Mouse (Mus musculus): ENCODE measurements around the gene Ccl6.

DNA sequence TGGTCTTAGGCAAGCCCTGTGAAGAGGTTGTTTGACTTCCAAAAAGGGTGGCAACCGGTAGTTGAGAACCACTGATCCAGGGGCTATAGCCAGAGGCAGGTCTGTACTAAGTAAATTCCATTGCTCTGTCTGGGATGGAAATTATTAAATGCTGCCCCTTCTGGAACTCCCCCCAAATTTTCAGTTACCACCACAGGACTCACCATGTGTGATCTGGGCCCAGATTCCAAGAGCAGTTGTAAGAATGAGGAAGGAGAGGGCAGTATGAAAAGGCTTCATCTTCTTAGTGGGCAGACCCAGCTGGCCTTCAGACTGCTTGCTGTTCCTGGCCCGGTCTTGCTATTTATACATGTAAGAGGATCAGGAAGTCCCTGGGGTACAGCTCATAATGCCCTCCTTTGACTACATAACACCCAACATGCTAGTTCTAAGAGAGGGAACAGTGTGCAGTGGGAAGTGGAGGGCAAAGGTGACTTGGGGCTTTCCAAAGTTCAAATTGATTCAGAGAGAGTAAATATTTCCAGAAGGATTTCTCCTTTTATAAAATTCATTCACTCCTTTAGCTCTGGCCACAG is 14.6 kb downstream of the Ccl6 start, which contains the start of gene Ccl9:
- TF ChIP-seq GATA1 (IDR thresholded peaks at IDR 0.05; ENCODE audit: borderline replicate concordance, low read length), result no peak
- no peak for TF ChIP-seq FLI1 (IDR thresholded peaks at IDR 0.05; ENCODE audit: low read length)
